ENCODE assay signal across 17 mouse cellular contexts in genomic region chr19:48115155-48115554, GRCm38 (mm10).
"Had no signal": no experiment of that assay in that cellular context is flagged by ENCODE, and none has a peak within 500 bp of the region (broad histone marks: within the 10 kb centered on the region; RNA-seq: fewer than 3 reads in every experiment).

No protein-coding gene starts in this region.

- ATAC-seq: intestine, embryonic 16.5 days had no signal

- DNase-seq: kidney, adult 18-20 months; kidney, adult 9 months; kidney, postnatal 25 days; layer of hippocampus, adult 9-11 months; left cerebral cortex, postnatal 4 days; liver, embryonic 13.5 days; lung, adult 2 months; lung, postnatal 14 days; lung, postnatal 4 days; retina, postnatal 1 day; thymus, adult 18-20 months; thymus, postnatal 36 days had no signal

- H3K4me3 ChIP-seq: layer of hippocampus, adult 2 months; left cerebral cortex, adult 2 months; liver, embryonic 13.5 days had no signal

- H3K9ac ChIP-seq: liver, embryonic 13.5 days had no signal

- H3K36me3 ChIP-seq: liver, embryonic 13.5 days had no signal

- H3K4me2 ChIP-seq: liver, embryonic 13.5 days; midbrain, embryonic 11.5 days had no signal

- H3K27ac ChIP-seq: kidney, postnatal 0 days; layer of hippocampus, adult 2 months; left cerebral cortex, adult 2 months; liver, embryonic 13.5 days had no signal

- H3K4me1 ChIP-seq: liver, embryonic 13.5 days had no signal

- H3K27me3 ChIP-seq: liver, embryonic 13.5 days had no signal
